Mouse (Mus musculus) myocyte (in vitro differentiated cells): ENCODE results near the gene Tbc1d9b. TPM values are rescaled to one million over a fixed set of nuclear protein-coding genes. Genes with fewer than 3 reads are reported as not detected.

Experiments
- H3K27me3 ChIP-seq: one replicate; pipeline ENCODE4 v1.6.1; 2011; ENCODE audit not compliant: control insufficient read depth, insufficient read depth, insufficient read length
- H3K36me3 ChIP-seq: one replicate; pipeline ENCODE4 v1.6.1; 2011; ENCODE audit not compliant: control insufficient read depth, insufficient read depth
- H3K4me2 ChIP-seq: one replicate; pipeline ENCODE4 v1.6.1; 2011; ENCODE audit warnings: low read depth, control low read depth
- H3K4me3 ChIP-seq: one replicate; pipeline ENCODE4 v1.5.1; 2011; ENCODE audit warnings: mild to moderate bottlenecking, control low read depth, moderate library complexity
- H3K79me2 ChIP-seq: one replicate; pipeline ENCODE4 v1.6.1; 2011; ENCODE audit not compliant: control insufficient read depth, insufficient read depth
- H3ac ChIP-seq: one replicate; pipeline ENCODE4 v1.6.1; 2011; ENCODE audit not compliant: control insufficient read depth, insufficient read length
- CEBPB ChIP-seq: IDR thresholded peaks from 2 replicates; pipeline ENCODE4 v1.6.1; 2011; ENCODE audit warnings: mild to moderate bottlenecking, moderate library complexity; ENCODE audit not compliant: poor library complexity, insufficient read depth, severe bottlenecking
- E2F4 ChIP-seq: IDR thresholded peaks from one replicate; pipeline ENCODE4 v1.6.1; 2011; ENCODE audit warnings: mild to moderate bottlenecking, control low read depth, moderate library complexity; ENCODE audit not compliant: insufficient read depth
- MAX ChIP-seq: IDR thresholded peaks from one replicate; pipeline ENCODE4 v1.6.1; 2011; ENCODE audit warnings: low read depth, mild to moderate bottlenecking, control low read depth
- MYOG ChIP-seq, 3 experiments: IDR thresholded peaks; one replicate each; pipeline ENCODE4 v1.6.1; 2011; ENCODE audit warnings: control low read depth in 2 of 3, low read depth in 2 of 3, mild to moderate bottlenecking in 2 of 3; ENCODE audit not compliant: insufficient read length in 2 of 3, control insufficient read depth in 1 of 3, insufficient read depth in 1 of 3
- POLR2AphosphoS2 ChIP-seq: IDR thresholded peaks from one replicate; pipeline ENCODE4 v1.6.1; 2011; ENCODE audit warnings: low read depth, control low read depth; ENCODE audit not compliant: insufficient read length
- REST ChIP-seq: IDR thresholded peaks from one replicate; pipeline ENCODE4 v1.6.1; 2011; ENCODE audit warnings: mild to moderate bottlenecking, control low read depth, moderate library complexity; ENCODE audit not compliant: insufficient read depth, insufficient read length
- SRF ChIP-seq: IDR thresholded peaks from one replicate; pipeline ENCODE4 v1.6.1; 2011; ENCODE audit warnings: low read depth; ENCODE audit not compliant: control insufficient read depth, insufficient read length
- TCF12 ChIP-seq: IDR thresholded peaks from one replicate; pipeline ENCODE4 v1.6.1; 2011; ENCODE audit warnings: mild to moderate bottlenecking, control low read depth; ENCODE audit not compliant: poor library complexity, insufficient read depth, severe bottlenecking
- polyA plus RNA-seq: library from polyadenylated mRNA; unstranded; fragments of >200 nt; fragmentation: generic; extraction: Trizol; gene quantifications from one replicate; pipeline ENCODE4 v1.2.1, GENCODE M21; 2012; ENCODE audit warnings: missing spikeins

Tbc1d9b gene
- polyA plus RNA-seq, 1 experiment, result 36.6 TPM

DNA sequence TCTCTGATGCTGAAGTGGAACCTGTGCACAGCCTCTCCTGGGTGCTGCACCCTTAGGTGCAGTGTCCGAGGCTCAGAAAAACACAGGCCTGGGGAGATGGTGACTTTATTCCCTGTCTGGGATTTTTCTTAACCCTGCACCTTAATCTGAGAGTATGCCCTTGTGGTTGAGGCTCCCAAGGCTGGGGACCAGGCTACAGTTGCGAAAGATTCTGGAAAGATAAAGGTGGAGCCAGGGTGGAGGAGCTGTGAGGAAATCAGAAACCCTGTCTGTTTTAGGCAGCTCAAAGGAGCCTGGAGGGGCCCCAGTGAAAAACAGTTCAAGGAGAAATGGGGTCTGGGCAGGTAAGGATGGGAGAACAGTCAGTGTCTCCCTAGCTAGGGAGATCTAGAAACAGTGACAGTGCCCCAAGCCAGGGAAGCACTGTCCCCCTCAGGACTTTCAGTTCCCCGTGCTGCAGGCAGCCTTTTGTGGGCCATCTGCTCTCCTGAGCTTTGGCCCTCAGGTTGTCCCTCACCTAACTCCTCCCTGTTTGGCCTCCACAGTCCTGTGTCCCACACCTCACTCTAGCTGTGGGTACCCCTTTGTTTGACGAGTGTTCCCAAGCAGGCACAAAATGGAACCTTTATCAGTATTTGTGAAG is 85.6 kb downstream of the Tbc1d9b start:
- Histone ChIP-seq H3K36me3 (no peaks in the 10 kb centered on the region), H3K4me3 (no peak overlapping the region), H3ac (no peak overlapping the region), H3K27me3 (no peaks in the 10 kb centered on the region), H3K4me2 (no peak overlapping the region), H3K79me2 (no peaks in the 10 kb centered on the region)
- peak; percentile 37 for TF ChIP-seq POLR2AphosphoS2
- no peak for TF ChIP-seq MAX

DNA sequence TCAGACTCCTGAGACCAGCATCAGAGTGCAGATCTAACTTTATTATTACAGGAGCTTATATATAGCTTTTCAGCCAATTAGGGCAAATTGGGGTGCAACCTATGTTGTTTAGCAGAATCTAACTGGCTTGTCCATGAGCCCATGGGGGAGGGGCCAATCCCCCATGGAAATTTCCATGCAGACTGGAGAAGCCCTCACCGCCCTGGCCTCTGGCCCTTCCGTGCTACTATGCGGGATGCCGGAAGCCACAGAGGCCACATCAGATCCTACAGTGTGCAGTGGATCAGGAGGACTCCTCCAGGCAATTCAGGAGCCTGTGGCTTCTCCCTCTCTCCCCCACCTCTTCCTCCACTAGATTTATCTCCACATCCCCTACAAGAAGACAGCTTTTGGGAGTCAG is 86.6 kb downstream of the Tbc1d9b start:
- H3K36me3 ChIP-seq, result no peaks in the 10 kb centered on the region
- peak overlapping the region; percentile 68 for H3K4me2 ChIP-seq
- H3K79me2 ChIP-seq, result no peaks in the 10 kb centered on the region
- no peak overlapping the region for H3ac ChIP-seq
- no peaks in the 10 kb centered on the region for H3K27me3 ChIP-seq
- no peak overlapping the region for H3K4me3 ChIP-seq
- TF ChIP-seq TCF12 (no peak), CEBPB (no peak)

DNA sequence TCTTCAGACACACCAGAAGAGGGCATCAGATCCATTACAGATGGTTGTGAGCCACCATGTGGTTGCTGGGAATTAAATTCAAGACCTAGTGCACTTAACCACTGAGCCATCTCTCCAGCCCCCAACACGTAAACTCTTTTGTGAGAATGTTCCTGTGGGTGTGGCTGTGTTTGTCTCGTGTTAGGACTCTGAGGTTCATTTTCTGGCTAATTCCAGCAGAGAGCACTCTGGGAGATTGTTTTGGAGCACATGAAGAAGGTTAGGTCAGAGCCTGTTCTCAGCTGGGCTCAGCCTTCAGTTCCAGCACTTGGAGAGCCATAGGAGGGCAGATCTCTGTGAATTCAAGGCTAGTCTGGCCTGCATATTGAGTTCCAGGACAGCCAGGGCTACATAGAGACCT is 88.6 kb downstream of the Tbc1d9b start:
- TF ChIP-seq MAX (no peak), REST (no peak), POLR2AphosphoS2 (no peak), E2F4 (no peak), SRF (no peak), TCF12 (no peak), MYOG (IDR thresholded peaks at IDR 0.05; ENCODE audit: control insufficient read depth in 1 of 3, insufficient read depth in 1 of 3, insufficient read length in 2 of 3, low read depth in 2 of 3) (no peak), CEBPB (no peak)
- H3K27me3 ChIP-seq, result no peaks in the 10 kb centered on the region
- H3K4me3 ChIP-seq, result no peak overlapping the region
- H3K4me2 ChIP-seq, result no peak overlapping the region
- no peaks in the 10 kb centered on the region for H3K79me2 ChIP-seq
- no peaks in the 10 kb centered on the region for H3K36me3 ChIP-seq
- no peak overlapping the region for H3ac ChIP-seq

Other genes with a start within 250 kb of the Tbc1d9b start
- not detected for gene Rasgef1c, start 229.6 kb upstream of the Tbc1d9b start, polyA plus RNA-seq
- gene Rnf130, start 106.0 kb upstream of the Tbc1d9b start, polyA plus RNA-seq, result not detected
- gene Mrnip, start 43.0 kb downstream of the Tbc1d9b start, polyA plus RNA-seq, result 7.8 TPM
- 873 TPM for gene Sqstm1, start 79.4 kb downstream of the Tbc1d9b start, polyA plus RNA-seq
- gene Mgat4b, start 79.5 kb downstream of the Tbc1d9b start, polyA plus RNA-seq, result 89.2 TPM
- gene Ltc4s, start 107.2 kb downstream of the Tbc1d9b start, polyA plus RNA-seq, result 1.8 TPM
- gene Maml1, start 160.9 kb downstream of the Tbc1d9b start, polyA plus RNA-seq, result 13.7 TPM
- 139 TPM for gene Canx, start 194.3 kb downstream of the Tbc1d9b start, polyA plus RNA-seq
- not detected for gene Cby3, start 223.1 kb downstream of the Tbc1d9b start, polyA plus RNA-seq
- 54.5 TPM for gene Hnrnph1, start 245.6 kb downstream of the Tbc1d9b start, polyA plus RNA-seq